Mouse (Mus musculus): ENCODE results near the gene Ogfr.

The Ogfr gene

GRCm38 (mm10) chr2:180600569-180601021 lies 11.6 kb downstream of the Ogfr start:
- DNase-seq (ENCODE audit: extremely low spot score, low spot score): no peak

- DNase-seq (ENCODE audit: extremely low spot score, low spot score): no peak
These were observed 15.7 kb downstream of the Ogfr start for GRCm38 (mm10) chr2:180604781-180605180.

GRCm38 (mm10) chr2:180610283-180610682 lies 21.2 kb downstream of the Ogfr start:
- DNase-seq (ENCODE audit: extremely low spot score, low spot score): no peak

GRCm38 (mm10) chr2:180611882-180612281 lies 22.8 kb downstream of the Ogfr start:
- DNase-seq (ENCODE audit: extremely low spot score, low spot score): no peak

- peak; percentile 35 for DNase-seq (ENCODE audit: extremely low spot score, low spot score)
These were observed 52.8 kb downstream of the Ogfr start for GRCm38 (mm10) chr2:180641576-180642554.

- no peak for DNase-seq (ENCODE audit: extremely low spot score, low spot score)
These were observed 53.7 kb downstream of the Ogfr start, which contains the start of gene Tcfl5 for GRCm38 (mm10) chr2:180642555-180643260. Gene Tcfl5 (minus strand): TSS chr2:180642708.

GRCm38 (mm10) chr2:180643626-180644025 lies 54.6 kb downstream of the Ogfr start:
- no peak for DNase-seq (ENCODE audit: extremely low spot score, low spot score)
